Mouse (Mus musculus) heart, adult 2 months (tissue): ENCODE measurements around the gene Clcn2. TPM values are rescaled to one million over a fixed set of nuclear protein-coding genes. Genes with fewer than 3 reads are reported as not detected.

Experiments
- DNase-seq, 2 experiments: peaks; one replicate each; pipeline ENCODE4 v3.0.0; 2021
- H3K27ac ChIP-seq: fragments of 200-600 bp; 2 replicates; pipeline ENCODE4 v1.8.1; 2022
- H3K27me3 ChIP-seq: fragments of 200-500 bp; 2 replicates; pipeline ENCODE4 v1.6.1; 2012; ENCODE audit warnings: mild to moderate bottlenecking, low read length, inconsistent platforms, mixed read lengths; ENCODE audit not compliant: control insufficient read depth, insufficient read depth
- H3K36me3 ChIP-seq: fragments of 200-500 bp; 2 replicates; pipeline ENCODE4 v1.6.1; 2012; ENCODE audit warnings: low read length, inconsistent platforms; ENCODE audit not compliant: control insufficient read depth, insufficient read depth
- H3K4me1 ChIP-seq: fragments of 200-500 bp; 2 replicates; pipeline ENCODE4 v1.6.1; 2011; ENCODE audit warnings: low read length; ENCODE audit not compliant: control insufficient read depth, insufficient read depth
- H3K4me3 ChIP-seq: fragments of 200-600 bp; 2 replicates; pipeline ENCODE4 v1.8.1; 2022
- H3K79me2 ChIP-seq: fragments of 200-500 bp; replicated peaks from 2 replicates; pipeline ENCODE4 v1.6.1; 2012; ENCODE audit warnings: mild to moderate bottlenecking, inconsistent platforms, low read length, moderate library complexity, mixed read lengths; ENCODE audit not compliant: control insufficient read depth, insufficient read depth
- H3K9ac ChIP-seq: fragments of 200-500 bp; 2 replicates; pipeline ENCODE4 v1.6.1; 2012; ENCODE audit warnings: low read depth, mild to moderate bottlenecking, control low read depth, inconsistent platforms, low read length, mixed read lengths
- CTCF ChIP-seq: fragments of 200-600 bp; IDR thresholded peaks from 2 replicates; pipeline ENCODE4 v1.8.1; 2022; ENCODE audit warnings: antibody characterized with exemption, mild to moderate bottlenecking, moderate library complexity
- EP300 ChIP-seq: fragments of 200-500 bp; IDR thresholded peaks from 2 replicates; pipeline ENCODE4 v1.6.1; 2011; ENCODE audit warnings: low read depth, low read length, control low read depth; ENCODE audit not compliant: insufficient read depth
- POLR2A ChIP-seq: fragments of 200-500 bp; IDR thresholded peaks from 2 replicates; pipeline ENCODE4 v1.6.1; 2011; ENCODE audit warnings: mild to moderate bottlenecking, low read depth, low read length, control low read depth; ENCODE audit not compliant: insufficient read depth
- WGBS: fragments of 180-500 bp; shearing (Covaris S2); methylation state at CpG from one replicate; pipeline ENCODE4 v1.1.7; 2018; 5-methylcytosine and 5-hydroxymethylcytosine counted together
- intact Hi-C: fragments of 180-260 bp; cut with DNase I; formaldehyde crosslinking; loops from one replicate; pipeline ENCODE4 v1.15.1; 2025
- long read RNA-seq: library from polyadenylated mRNA; stranded (forward); transcript quantifications from one replicate; pipeline ENCODE4 v2.0.0, GENCODE M21; 2021
- polyA plus RNA-seq: library from polyadenylated mRNA; depleted of rRNA; stranded (reverse); fragments of >200 nt; gene quantifications from 2 replicates; pipeline ENCODE4 v1.2.3, GENCODE M21; 2012; rRNA removed
- total RNA-seq, 2 experiments: library from RNA; stranded (reverse); gene quantifications; 2 replicates each; pipeline ENCODE4 v1.2.3; 2021

The Clcn2 gene
- total RNA-seq, result 1 to 10 TPM; 1.3 to 1.8 TPM
- 5.9 and 8.0 TPM in 2 replicates for polyA plus RNA-seq
- long read RNA-seq, partial matches to known transcripts, result 0 of 2 reads
- long read RNA-seq, other reads (novel, unspliced or antisense), result 2 of 2 reads

GRCm38 (mm10) chr16:20717181-20717977 lies at the start of gene Clcn2, which contains the start of gene Polr2h:
TSS of gene Clcn2 (minus strand) at chr16:20717746.
TSS of gene Polr2h (plus strand) at chr16:20717665.
- TF ChIP-seq POLR2A (peak; percentile 63), CTCF (peak; percentile 87), EP300 (no peak; the same call in 1 of the 2 replicates)
- Histone ChIP-seq H3K27ac (peak within 1 kb of the TSS; percentile 90), H3K9ac (peak within 1 kb of the TSS; percentile 76), H3K4me1 (peaks cover 4% of the 10 kb centered on the region), H3K4me3 (peak within 1 kb of the TSS; percentile 80), H3K36me3 (no peaks in the 10 kb centered on the region), H3K27me3 (no peaks in the 10 kb centered on the region), H3K79me2 (no peaks in the 10 kb centered on the region)
- WGBS, result under 1% methylated on average over 62 of the region's 62 CpGs
- intact Hi-C loops, result loop anchor here (2.0 to 5.0 kb wide), 3 partner anchors 45 to 220 kb away; partner anchors contain the start of genes Abcf3 and Eif2b5
- peak; percentile 98 for DNase-seq

GRCm38 (mm10) chr16:20765244-20765643 lies 47.7 kb upstream of the Clcn2 start:
- Histone ChIP-seq H3K36me3 (no peaks in the 10 kb centered on the region), H3K79me2 (no peaks in the 10 kb centered on the region), H3K4me1 (no peaks in the 10 kb centered on the region), H3K9ac (no peak overlapping the region), H3K27ac (no peak overlapping the region), H3K27me3 (no peaks in the 10 kb centered on the region), H3K4me3 (no peak overlapping the region)
- TF ChIP-seq CTCF (peak; percentile 78), POLR2A (no peak), EP300 (no peak)
- intact Hi-C loops, result loop anchor here (2.0 kb wide), 2 partner anchors 56 to 268 kb away; no protein-coding TSS in a partner anchor
- WGBS, result 42% methylated on average over 9 of the region's 9 CpGs
- peak; percentile 25 to 57 for DNase-seq

GRCm38 (mm10) chr16:20761681-20762080 lies 44.1 kb upstream of the Clcn2 start:
- no peak for TF ChIP-seq EP300
- peak; percentile 68 for TF ChIP-seq CTCF
- TF ChIP-seq POLR2A, result no peak
- intact Hi-C loops, result loop anchor here (2.0 kb wide), 1 partner anchor 37 kb away; no protein-coding TSS in a partner anchor
- 5% methylated on average over 3 of the region's 3 CpGs for WGBS
- no peak overlapping the region for H3K27ac ChIP-seq
- H3K79me2 ChIP-seq, result no peaks in the 10 kb centered on the region
- H3K4me1 ChIP-seq, result no peaks in the 10 kb centered on the region
- H3K9ac ChIP-seq, result no peak overlapping the region
- H3K36me3 ChIP-seq, result no peaks in the 10 kb centered on the region
- peak; percentile 21 to 48 for DNase-seq
- no peak overlapping the region for H3K4me3 ChIP-seq
- H3K27me3 ChIP-seq, result no peaks in the 10 kb centered on the region

GRCm38 (mm10) chr16:20757385-20757784 lies 39.8 kb upstream of the Clcn2 start:
- no peak overlapping the region for H3K27ac ChIP-seq
- no peak for TF ChIP-seq POLR2A
- no peak for TF ChIP-seq CTCF
- no peak for TF ChIP-seq EP300
- no peaks in the 10 kb centered on the region; the same call in 1 of the 2 replicates for H3K4me1 ChIP-seq
- intact Hi-C loops, result no loop called here
- H3K27me3 ChIP-seq, result no peaks in the 10 kb centered on the region
- WGBS, result 63% methylated on average over 1 of the region's 1 CpGs
- H3K36me3 ChIP-seq, result no peaks in the 10 kb centered on the region
- no peak for DNase-seq
- no peaks in the 10 kb centered on the region for H3K79me2 ChIP-seq
- no peak overlapping the region for H3K9ac ChIP-seq
- H3K4me3 ChIP-seq, result no peak overlapping the region

GRCm38 (mm10) chr16:20756052-20756451 lies 38.5 kb upstream of the Clcn2 start:
- H3K36me3 ChIP-seq, result no peaks in the 10 kb centered on the region
- no peak overlapping the region for H3K27ac ChIP-seq
- DNase-seq, result peak in 1 of 2 experiments; percentile 51
- H3K79me2 ChIP-seq, result no peaks in the 10 kb centered on the region
- H3K4me1 ChIP-seq, result no peaks in the 10 kb centered on the region; the same call in 1 of the 2 replicates
- WGBS, result 74% methylated on average over 5 of the region's 5 CpGs
- TF ChIP-seq EP300, result no peak
- no peak for TF ChIP-seq CTCF
- no peak for TF ChIP-seq POLR2A
- intact Hi-C loops, result no loop called here
- H3K9ac ChIP-seq, result no peak overlapping the region
- H3K4me3 ChIP-seq, result no peak overlapping the region
- no peaks in the 10 kb centered on the region for H3K27me3 ChIP-seq

GRCm38 (mm10) chr16:20750518-20750917 lies 33.0 kb upstream of the Clcn2 start:
- no peaks in the 10 kb centered on the region; the same call in 1 of the 2 replicates for H3K4me1 ChIP-seq
- H3K79me2 ChIP-seq, result no peaks in the 10 kb centered on the region
- H3K36me3 ChIP-seq, result no peaks in the 10 kb centered on the region
- H3K9ac ChIP-seq, result no peak overlapping the region
- intact Hi-C loops, result no loop called here
- no peak overlapping the region for H3K4me3 ChIP-seq
- 41% methylated on average over 8 of the region's 8 CpGs for WGBS
- TF ChIP-seq EP300 (no peak), CTCF (no peak), POLR2A (no peak)
- DNase-seq, result no peak
- H3K27ac ChIP-seq, result no peak overlapping the region
- H3K27me3 ChIP-seq, result no peaks in the 10 kb centered on the region
